Mouse (Mus musculus) layer of hippocampus, adult 11-12 months (tissue): Measurements from ENCODE around the gene Crybg1.

ENCODE experiments used
- DNase-seq: peaks from one replicate; pipeline ENCODE4 v3.0.0; 2022; ENCODE audit warnings: low spot score

Crybg1 gene

DNA sequence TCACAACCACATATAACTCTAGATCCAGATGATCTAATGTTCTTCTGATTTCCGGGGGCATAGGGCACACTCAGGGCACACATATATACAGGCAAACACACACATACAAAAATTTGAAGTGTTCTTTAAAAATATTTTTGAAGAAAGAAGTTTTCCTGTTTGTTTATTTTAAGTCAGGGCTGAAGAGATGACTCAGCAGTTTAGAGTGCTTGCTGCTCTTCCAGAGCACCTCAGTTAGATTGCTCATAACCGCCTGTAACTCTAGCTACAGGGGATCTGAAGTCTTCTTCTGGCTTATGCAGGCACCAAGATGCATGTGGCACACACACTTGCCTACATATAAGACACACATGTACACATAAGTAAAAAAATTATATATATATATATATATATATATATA, 56.9 kb downstream of the Crybg1 start:
- no peak for DNase-seq

DNA sequence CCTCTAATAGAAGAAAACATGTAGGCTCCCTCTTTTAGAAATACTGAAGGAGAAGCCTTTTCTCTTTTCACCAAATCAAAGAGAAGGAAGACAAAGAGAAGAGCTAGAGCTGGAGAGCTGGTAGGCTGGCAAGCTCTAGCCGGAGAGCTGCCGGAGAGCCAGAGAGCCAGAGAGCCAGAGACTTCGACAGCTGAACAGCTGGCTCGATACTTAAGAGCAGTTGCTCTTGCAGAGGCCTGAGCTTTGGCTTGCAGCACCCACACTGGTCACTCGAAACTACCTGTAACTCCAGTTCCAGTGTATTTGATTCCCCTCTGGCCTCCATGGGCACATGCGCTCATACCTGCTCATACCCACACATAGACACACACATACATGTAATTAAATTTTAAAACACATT, 68.3 kb downstream of the Crybg1 start:
- DNase-seq = no peak

DNA sequence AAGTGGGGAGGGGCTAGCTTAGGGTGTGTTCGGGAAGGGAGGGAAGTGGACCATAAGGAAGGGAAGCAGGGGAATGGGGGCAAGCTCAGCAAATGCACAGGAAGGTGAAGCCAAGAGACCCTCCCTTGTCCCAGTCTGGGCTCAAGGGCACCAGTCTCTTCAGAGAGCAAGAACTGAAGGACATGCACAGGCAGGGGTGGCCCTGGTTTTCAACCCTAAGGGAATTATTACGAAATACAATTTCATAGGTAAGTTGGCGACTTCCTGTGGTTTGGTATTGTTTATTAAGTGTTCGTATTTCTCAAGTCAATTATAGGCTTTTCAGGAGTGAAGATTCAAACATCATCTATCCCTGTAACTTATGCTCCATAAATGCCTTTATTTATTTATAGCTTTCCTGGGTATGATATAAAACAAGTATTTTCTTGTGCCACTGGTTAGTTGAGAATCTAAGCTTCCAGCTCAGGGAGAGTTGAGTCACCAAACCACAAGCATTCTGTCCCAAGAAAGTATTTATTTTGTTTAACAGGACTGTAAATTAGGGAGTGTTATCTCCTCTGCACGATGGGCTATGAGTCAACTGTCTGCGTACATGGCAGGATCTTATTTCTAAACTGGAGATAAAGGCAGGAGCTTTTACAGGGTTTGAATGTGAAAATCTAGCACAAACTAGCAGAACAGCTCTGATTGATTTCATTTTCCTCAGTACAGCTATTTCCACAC, 69.7 kb downstream of the Crybg1 start:
- DNase-seq = no peak

DNA sequence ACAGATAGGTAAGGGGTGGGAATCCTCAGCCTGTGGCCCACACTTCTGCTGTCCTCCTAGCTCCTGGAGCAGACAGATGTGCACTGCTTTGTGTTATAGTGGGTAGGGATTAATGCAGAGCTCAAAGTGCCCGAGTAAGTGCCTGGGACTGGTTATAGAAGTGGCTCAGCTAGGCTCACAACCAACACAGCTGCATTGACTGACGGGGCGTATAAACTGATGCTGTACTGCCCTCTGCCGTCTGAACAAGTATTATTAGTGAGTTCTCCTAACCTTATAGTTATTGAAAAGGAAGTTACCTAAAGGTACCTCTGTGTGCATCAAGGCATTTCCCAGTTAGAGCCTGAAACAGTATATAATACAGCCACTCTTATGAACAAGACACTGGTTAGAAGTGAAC, 77.6 kb downstream of the Crybg1 start:
- DNase-seq = peak; percentile 61

DNA sequence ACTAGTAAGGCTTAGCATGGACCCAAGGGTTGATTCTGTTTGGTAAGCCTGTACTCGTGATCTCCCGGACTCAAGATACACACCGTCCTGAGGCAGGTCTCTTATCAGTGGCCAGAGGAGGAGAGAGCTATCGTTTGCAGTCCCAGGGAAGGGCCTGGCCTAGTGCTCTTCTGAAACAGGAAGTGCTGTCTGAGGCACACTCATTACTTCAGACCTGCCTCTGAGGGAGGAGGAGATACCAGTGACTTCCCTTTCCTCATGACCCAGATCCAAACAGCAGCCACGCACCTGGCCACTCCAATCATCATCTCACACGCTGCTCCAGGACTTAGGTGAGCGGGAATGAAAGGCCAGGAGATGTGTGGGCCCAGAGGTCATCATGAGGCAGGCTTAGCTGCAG, 79.5 kb downstream of the Crybg1 start:
- no peak for DNase-seq

DNA sequence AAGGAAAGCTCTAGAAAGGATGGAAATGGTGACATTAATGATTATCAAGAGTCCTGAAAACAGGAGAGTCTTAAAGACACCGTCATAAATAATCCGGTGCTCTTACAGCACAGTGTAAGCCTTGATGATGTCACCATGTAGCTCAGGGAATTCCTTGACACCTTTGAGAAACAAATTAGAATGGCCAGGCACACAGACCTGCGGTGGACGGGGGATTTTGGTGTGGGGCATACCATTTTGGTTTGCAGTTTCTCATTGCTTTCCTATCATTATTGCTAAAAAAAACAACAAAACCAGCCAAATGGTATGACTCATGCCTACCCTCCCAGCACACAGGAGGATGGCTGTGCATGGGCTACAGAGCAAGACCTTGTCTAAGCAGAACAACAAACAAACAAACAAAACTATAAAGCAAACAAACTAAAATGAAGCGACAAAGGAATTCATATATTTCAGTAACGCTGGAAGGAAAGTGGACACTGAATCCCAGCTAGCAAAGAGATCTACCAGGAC, 82.7 kb downstream of the Crybg1 start:
- DNase-seq = no peak

DNA sequence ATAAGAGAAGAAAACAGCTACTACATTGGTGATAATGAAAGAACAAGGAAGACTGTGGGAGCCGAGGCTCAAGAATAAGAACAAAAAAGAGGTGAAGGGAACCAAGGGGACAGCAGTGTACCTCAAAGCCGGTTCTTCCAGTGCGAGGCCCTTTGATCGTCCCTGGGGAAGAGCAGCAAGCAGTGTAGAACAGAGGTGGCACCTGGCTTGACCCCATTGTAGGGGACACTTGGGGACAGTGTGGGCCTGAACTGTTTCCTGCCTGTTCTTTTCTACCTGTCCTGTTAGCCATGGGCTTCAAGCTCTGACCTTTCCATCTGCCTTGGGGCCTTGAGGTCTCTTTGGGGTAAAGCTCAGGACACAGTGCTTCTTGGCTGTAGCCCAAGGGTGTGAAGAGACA, 85.7 kb downstream of the Crybg1 start:
- DNase-seq = no peak

DNA sequence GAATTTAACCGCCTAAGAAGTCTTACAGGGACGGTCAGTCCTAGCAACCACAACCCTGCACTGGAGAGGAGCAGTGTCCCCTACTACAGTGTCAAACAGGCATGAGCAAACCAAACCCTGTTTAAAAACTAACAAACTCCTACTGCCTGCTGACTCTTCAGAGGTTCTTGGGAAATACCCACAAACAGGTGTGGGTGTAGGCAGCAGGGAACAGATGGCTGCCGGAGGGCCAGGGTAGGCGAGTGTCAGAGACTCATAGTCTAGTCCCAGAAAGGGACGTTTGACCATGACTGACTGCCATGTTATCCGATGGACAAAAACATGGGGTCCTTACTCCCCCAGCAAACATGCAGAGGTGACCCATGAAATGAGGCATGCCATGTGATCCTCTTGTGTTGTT, 97.7 kb downstream of the Crybg1 start:
- DNase-seq = no peak

DNA sequence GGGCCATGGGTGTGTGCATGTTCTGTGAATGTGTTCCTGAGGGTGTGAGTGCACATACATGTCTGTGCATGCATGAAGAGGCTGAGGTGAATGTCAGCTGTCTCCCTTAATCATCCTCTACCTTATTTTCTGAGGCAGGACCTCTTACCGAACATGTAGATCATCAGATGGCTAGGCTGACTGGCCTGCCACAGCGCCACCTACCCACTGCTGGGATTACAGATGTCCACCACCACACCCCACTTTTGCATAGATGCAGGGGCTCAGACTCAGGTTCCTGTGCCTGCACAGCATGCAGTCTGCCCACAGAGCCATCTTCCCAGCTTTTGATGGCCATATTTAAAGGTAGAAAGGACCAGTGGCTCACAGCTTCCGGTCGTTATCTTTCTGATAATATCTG, 103.9 kb downstream of the Crybg1 start:
- no peak for DNase-seq

DNA sequence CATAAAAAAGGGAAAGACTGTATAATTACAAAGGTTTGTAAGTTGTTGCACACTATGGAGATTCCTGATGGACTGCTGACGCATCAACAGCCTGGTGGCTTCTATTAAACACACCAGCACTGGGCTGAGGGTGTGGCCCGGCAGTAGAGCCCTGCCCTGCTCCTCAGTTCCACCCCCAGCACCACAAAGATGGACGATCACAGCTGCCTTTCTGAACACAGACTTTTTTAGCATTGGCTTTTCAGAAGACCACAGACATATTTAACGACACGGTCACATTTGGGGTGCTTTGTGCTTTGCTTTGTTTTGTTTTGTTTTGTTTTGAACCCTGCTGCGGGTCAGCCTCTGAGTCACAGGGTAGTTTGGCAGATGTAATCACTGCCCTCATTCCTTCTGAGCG, 105.0 kb downstream of the Crybg1 start:
- no peak for DNase-seq

DNA sequence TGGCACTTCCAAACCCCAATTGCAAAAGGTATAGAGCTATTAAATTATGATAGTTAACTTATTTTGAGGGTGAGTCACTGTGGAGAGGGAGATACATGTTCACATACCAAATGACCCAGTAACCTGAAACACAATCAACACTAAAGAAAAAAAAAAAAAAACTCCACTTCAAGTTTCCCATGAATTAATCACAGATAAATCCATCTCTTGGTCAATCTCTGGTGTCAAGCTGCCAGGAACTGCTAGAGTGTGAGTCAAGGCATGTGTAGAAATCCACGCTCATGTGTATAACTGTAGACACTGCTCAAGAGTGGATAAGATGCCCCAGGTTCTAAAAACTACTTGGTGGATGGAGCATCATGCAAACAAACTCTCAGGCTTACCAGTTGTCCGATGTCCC, 109.5 kb downstream of the Crybg1 start:
- no peak for DNase-seq

DNA sequence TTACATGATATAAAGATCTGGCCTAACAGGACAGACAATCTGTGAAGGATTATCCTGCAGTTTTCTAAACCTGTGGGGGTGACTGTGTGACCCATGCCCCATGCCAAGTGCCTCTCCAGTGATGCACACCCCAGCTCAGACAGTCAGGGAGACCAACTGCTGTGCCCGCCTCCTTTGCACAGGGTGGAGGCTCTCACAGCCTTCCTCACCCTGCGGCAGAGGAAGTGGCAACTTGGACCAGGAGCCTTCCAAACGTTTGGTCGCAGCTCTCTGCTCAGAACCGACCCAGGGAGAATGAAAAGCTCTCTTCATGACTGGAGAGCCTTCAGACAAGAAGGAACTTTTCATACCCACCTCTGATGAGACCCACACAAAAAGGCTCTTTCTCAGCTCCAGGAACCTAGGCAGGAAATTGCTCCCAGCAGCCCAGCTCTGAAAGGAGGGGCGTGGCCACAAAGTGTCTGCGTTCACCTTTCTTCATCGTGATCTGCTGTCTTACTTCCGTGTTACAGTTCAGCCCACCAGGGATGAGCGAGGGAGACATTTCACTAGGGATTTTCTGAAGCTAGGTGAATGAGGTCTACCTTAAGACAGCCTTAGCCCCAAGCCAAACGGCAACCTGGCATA, 110.6 kb downstream of the Crybg1 start:
- no peak for DNase-seq

DNA sequence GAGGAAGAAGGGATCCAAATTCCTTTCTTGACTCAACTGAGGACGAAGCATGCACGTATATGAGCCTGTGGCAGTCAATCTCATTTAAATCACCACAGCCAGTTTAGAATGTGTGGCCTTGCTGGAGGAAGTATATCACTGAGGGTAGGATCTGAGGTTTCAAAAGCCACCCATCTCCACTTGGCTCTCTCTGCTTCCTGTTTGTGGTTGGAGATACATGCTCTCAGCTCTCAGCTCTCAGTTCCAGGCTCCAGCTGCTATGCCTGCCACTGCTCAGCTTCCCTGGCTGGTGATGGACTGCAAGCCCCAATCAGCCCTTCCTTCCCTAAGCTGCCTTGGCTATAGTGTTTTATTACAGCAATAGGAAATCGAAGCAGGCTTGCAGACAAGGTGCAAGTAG, 119.1 kb downstream of the Crybg1 start:
- no peak for DNase-seq

DNA sequence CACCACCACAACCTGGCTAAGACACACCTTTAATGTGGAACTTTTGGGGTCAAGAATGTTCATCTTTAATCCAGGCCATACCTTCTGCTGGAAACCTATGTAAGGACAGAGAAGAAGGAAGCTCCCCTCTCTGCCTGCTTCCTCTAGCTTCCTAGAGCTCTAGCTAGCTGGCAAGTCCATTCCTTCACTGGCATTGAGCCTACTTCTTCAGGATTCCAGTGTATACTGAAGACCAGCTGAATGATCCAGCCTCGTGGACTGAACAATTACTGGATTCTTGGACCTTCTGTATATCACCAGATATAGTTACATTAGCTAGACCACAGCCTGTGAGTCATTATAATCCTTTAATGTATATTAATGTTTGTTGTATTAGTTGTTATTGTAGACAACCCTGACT, 121.4 kb downstream of the Crybg1 start:
- DNase-seq = no peak

DNA sequence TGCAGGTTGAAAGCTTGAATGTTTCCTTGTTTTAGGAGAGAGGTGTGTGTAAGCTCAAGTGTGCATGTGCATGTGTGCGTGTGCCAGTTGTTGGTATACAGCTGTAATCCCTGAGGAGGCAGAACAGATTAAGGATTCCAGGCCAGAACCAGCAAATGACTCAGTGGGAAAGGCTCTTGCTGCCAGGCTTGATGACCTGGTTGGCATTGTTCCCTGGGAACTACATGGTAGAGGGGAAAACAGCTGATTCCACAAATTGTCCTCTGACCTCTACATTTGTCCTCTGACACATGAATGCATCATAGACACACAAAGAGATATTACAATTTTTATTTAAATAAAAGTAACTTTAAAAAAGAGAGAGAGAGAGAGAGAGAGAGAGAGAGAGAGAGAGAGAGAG, 122.5 kb downstream of the Crybg1 start:
- no peak for DNase-seq

DNA sequence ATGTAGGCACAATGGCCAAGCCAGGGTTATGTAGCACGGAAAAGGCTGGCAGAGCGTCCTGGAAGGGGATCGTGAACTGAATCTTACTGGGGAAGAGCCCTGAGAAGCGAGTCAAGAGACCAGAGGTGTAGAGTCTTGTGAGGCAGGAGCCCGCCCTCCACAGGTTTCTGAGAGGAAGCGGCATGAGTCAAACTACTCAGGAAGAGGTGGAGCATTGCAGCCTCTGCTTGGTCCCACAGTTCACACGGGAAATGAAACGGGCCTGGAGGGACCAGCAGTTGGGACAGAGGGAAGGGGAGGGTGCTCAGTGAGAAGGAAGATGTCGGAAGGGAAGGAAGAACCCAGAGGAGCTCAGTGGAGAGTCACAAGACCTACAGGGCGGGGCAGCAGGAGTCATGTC, 123.9 kb downstream of the Crybg1 start:
- DNase-seq = no peak

DNA sequence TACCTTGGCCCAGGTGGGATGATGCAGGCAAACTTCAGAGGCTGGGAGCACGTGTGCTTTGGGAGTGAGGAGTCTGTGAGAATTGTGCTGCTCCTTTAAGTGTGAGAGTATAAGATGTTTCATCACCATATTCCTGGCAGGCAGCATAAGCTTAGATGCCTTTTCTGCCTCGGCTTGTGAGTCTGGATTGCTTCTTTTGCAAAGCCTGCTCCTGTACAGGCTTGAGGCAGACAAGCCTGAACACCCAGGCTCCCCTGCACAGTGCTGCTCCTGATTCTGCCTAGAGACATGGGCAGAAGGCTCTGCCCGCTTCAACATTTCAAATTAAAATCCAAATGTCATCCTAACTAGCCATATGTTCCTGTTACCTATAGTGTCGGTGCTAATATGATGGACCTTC, 128.5 kb downstream of the Crybg1 start:
- DNase-seq = no peak

DNA sequence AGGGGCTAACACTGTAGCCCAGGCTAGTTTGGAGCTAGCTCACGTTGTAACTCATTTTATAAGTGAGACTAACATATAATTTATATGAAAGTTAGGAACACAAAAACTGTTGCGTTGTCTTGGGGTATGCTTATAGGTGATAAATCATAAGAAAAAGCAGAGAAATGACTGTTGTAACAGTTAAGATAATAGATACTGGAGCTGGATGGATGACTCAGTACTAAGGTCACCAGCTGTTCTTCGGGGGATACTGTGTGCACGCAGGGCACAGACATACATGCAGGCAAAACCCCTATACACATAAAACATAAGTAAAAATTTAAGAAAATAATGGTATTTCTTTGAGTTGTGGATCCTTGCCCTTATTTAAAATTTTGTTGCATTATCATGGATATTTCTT, 130.1 kb downstream of the Crybg1 start:
- no peak for DNase-seq

DNA sequence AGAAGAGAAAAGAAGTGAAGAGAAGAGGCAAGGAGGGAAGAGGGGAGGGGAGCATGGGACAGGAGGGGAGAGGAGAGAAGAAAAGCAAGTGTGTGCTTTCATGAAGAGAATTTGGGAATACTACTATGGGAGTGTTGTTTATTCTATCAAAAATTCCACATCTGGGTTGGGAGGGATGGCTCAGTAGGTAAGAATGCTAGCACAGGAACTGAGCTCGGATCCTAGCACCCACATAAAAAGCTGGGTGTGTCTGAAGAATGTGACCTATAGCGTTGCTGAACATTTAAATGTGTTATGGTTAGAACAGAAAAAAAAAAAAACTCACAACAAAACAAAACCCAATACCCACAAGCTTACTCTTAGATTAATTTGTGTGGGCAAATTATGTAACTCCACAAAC, 133.0 kb downstream of the Crybg1 start:
- no peak for DNase-seq

DNA sequence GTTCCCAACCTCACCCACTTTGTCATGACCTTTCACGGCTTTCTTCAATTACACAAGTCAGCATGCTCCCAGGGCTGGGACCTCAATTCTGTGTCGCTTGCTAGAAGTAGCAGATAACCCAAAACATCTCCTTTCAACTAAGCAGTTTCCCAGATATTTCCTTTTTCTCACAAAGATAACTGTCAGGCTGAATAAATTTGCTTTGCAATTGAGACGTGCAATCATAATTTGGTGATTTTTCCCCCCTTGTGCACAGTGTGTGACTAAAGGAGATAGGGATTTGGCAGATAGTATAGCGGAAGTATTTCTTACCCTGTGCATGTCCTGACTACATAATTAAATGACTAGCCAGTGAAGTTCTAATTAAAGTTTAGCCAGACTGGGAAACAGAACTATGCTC, 134.8 kb downstream of the Crybg1 start:
- DNase-seq = no peak

DNA sequence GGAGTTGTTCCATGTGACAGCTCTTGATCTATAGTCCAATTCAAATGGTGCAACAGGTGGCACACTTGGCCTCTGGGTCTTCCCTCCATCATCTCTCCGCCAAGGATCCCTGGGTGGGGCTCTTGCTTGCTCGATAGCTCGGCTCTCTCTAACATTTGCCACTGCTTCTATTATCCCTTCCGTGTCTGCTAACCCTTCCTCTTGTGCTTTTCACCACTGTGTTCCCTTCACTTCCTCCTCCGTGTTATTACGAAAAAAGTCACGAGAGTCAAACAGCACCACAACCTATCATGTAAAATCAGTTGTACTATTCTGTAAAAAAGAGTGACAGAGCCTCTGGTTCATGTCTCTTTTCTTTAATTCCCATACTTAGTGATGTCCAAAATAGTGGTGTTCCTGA, 137.2 kb downstream of the Crybg1 start:
- no peak for DNase-seq

DNA sequence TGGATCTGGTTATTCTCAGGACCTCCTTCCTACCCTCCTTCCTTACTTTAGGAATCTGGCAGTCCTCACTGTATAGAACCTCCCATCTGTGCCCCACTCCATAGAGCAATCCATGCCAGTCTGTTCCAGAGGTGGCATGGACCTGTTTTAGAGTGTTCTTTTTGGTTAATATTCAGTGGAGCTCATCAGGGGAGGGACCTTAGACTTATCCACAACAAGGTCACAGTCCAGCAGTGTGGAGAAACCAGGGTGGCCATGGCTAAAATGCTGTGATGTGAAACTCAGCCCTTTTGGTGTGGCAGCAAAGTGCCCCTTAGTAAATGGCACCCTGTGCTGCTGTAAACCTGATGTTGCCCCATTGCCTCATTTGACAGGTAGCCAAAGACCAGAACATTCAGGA, 139.8 kb downstream of the Crybg1 start:
- no peak for DNase-seq

DNA sequence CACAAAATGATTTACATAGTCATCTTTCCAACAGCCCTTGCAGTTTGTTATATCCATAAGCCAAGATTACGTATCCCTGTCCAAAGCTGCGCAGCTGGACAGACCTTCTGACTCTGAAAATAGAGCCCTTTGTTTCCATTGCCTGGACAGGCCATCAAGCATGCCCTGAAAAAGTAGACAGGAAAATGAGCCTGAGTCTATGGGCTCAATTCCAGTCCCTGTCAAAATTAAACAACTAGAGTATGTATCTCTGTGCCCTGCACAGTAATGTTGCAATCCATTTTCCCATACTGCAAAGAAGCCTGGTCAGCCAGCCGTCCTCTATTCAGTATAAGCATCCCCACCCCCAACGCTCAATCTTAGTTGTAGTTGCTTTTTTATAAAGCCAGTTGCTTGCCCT, 141.8 kb downstream of the Crybg1 start:
- DNase-seq = no peak
